Mouse (Mus musculus) kidney, postnatal 14 days (tissue): ENCODE results near the gene Farp1.
A peak's percentile ranks its signal among the peaks of the same experiment; 100 is the strongest.

Experiments used
- DNase-seq: peaks from one replicate; pipeline ENCODE4 v3.0.0; 2022; ENCODE audit warnings: mixed read lengths

Gene Farp1

DNA sequence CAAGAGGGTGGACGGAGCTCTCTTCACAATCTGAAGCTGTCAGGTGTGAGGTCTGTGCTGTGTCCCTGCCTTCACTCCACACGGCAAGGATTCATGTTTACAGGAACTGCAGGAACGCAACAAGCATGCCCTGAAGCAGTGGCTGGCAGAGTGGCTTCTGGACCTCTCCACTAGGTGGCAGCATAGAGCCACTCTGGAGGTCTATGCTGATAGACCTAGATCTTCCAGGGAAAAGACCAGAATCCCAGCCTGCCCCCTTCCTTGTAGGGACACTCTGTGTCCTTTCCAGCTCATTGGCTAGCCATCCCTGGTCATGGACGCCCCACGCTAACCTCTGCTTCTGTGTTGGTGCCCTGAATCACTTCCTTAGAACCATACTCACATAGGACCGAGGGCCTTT is 244.1 kb downstream of the Farp1 start:
- peak; percentile 87 for DNase-seq

- DNase-seq = peak; percentile 40
These were observed 245.8 kb downstream of the Farp1 start for GRCm38 (mm10) chr14:121280601-121281335.

DNA sequence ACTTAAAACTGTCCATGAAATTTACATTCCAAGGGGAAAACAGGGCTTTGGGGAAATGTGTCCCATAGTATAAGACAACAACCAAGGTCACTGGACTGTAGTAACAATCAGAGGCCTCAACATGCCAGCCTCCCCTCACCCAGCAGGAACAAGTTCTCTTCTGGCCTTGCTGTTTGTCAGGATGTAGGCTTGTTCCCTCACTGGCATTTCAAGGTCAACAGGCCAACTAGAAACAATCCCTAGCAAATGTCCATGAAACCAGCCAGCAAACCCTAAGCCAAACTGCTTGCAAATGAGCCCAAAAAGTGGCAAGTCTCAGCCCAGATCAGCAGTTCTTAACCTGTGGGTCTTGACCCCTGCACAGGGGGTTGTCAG is 246.3 kb downstream of the Farp1 start:
- no peak for DNase-seq

DNA sequence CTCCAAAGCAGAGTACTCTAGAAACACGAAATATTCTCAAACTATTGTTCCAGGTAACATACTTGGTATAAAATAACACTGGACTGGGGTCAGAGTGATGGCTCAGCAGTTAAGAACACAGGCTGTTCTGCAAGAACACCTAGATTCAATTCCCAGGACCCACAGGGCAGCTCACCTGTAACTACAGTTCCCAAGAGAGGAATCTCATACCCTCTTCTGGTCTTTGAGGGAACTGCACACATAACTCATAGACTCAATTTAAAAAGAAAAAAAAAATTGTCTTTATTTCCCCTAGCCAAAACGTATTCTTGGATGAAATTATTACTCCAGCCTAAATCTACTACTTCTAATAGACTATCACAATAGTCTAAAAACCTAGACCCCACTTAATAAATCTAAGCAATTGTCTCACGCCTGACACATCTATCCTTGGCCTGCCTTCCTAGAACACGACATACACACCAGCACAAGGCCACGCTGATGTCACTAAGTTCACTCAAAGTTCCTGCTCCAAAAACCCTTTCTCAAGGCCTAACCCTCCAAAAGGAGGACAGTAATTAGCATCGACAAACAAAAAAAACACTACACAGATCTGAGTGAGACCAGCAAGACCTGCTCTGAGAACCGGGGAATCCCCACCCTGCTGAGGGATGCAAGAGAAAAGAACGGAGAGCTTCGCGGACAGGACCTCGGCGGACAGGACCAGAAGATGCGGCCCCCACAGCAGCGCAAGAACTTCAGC is 250.6 kb downstream of the Farp1 start:
- DNase-seq = no peak

GRCm38 (mm10) chr14:121291881-121292280 is 256.9 kb downstream of the Farp1 start:
- DNase-seq = no peak

DNA sequence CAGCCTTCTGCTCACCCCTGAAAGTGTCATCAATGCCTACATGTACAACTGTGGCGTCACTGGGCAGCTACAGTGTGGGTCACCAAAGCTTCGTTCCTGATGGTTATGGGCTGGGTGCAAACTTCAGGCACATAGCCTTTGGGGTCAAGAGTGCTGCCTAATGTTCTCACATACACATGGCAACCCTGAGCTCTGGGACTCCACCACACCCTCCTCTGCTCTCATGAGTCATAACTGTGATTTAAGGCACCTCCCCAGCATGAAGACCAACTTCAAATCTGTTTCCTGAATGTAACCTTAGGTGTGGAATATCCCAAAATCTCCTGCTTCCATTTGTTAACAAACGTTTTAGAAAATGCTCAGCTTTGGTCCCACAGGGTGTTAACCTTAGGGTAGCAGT is 257.4 kb downstream of the Farp1 start:
- no peak for DNase-seq

- DNase-seq = no peak
These were observed 259.5 kb downstream of the Farp1 start for GRCm38 (mm10) chr14:121294484-121294883.

GRCm38 (mm10) chr14:121297103-121297502 is 262.1 kb downstream of the Farp1 start:
- DNase-seq = no peak

GRCm38 (mm10) chr14:121298537-121298936 is 263.5 kb downstream of the Farp1 start:
- peak; percentile 81 for DNase-seq

GRCm38 (mm10) chr14:121299093-121299492 is 264.1 kb downstream of the Farp1 start:
- no peak for DNase-seq

DNA sequence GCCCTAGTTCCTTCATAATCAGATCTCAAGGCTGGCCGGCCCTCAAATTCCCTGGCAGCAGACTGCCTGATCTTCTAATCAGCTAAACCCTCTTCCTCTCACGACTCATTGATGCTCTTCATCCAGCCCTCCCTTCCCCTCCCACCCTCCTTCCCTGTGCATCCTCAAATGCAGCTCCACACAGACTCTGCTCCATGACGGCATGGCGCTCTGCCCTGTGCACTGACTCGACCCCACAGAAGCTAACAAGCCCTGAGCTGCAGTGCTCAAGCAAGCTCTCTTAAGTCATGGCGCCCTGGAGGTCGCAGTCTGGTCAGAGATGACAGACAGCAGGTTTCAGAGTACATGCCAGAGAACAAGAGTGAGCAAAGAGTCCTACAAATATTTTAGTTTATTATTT is 269.5 kb downstream of the Farp1 start:
- DNase-seq = no peak

- DNase-seq = no peak
These were observed 270.5 kb downstream of the Farp1 start for GRCm38 (mm10) chr14:121305316-121306064.

GRCm38 (mm10) chr14:121309909-121310308 is 274.9 kb downstream of the Farp1 start:
- no peak for DNase-seq

DNA sequence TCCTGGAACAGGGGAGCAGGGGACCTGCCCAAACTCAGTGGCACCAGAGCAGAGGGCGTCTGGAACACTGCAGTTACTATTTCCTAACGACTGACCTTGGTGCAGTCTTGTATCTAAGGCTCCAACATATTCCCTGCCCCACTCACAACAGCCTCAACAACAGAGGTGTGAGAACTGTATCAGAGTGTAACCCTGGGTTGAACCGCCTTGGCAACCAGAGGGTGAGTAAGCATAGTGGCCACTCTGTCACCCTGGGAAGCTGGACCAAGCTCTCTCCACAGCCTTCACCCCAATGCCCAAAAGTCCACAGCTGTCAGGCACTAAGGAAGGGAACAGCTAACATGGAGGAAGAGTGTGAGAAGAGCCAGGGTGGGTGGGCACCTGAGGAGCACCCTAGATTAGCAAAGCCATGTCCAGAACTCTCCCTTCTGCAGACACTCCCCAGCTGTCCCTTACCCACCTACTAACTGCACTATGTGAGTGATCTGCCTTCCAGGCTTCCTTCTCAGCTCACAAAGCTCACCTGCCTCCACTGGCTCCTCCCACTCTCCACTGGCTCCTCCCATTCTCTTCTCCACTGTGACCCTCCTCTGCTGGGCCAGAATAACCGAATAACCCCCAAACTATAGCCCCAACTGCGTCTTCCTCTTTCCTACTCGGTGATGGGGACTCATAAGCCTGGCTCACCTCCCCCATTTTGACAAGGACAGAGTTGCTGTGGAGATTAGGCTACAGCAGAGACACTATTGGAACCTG is 275.5 kb downstream of the Farp1 start:
- DNase-seq = no peak

DNA sequence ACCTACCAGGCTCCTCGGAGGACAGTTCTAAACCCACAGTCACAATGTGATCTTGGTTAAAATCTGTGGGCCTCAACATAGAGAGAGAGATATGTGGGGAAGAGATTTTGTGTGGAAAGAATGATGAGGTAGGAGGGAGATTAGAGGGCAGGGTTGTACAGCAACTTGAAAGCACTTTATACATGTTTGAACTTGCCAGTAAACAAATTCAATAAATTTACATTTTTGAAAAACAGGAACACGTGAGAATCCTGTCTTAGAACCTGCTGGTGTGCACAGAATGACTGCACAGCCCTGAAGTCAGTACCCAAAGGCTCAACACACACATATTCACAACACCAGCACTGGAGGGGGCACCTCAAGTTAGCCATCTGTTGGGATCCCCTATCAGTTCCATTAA is 276.1 kb downstream of the Farp1 start:
- DNase-seq = no peak

DNA sequence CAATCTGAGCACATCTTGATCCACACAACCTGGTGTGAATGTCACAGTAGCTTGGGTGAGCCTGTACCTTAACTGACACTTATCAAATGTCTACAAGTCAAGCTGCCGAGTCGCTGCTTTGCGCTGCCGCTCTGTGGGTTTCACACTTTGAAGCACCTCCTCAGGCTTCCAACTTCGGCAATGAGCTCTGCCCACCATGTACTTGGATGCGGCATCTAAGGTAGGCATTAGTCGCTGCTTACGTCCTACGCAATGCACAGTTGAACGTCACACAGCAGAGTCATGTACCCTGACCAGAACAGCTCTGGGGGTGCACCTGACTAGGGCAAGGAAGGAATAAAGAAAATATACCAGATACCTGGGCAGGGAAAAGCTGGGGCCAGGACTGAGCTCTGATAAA is 278.3 kb downstream of the Farp1 start:
- no peak for DNase-seq

DNA sequence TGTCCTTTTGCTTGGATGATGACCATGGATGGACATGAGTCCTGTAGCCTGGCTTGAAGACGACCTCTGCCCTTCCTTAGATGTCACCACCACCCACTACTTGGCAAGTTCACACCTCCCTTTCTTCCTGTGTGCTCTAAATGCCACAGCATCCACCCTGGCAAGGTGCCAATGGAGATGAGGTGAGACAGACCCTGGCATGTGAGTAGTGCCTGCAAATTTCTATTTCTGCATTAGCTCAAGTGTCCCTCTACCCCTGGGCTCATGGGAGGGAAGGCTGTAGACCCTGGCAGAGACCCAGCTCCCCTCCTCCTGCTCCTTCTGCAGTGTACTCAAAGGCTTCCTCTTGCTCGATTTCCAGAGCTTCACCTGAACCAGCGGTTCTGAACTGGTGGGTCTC is 279.9 kb downstream of the Farp1 start:
- peak; percentile 34 for DNase-seq

DNA sequence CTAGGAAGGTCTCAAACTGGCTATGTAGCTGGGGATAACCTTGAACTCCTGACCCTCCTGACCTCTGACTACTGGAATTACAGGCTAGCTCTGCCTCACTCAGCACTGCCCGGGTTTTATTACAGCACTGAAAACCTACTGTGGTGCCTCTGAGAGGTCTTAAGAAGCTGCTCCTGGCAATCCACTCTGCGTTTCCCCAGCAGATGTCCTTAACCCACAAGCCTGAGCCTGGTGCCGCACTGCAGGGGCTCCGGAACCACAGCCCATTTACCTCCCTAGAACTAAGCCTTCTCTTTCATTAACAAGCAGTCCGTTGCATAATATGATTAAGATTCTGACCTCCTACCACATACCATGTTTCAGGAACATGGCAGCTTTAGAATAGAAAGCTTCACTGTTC is 281.1 kb downstream of the Farp1 start:
- no peak for DNase-seq

DNA sequence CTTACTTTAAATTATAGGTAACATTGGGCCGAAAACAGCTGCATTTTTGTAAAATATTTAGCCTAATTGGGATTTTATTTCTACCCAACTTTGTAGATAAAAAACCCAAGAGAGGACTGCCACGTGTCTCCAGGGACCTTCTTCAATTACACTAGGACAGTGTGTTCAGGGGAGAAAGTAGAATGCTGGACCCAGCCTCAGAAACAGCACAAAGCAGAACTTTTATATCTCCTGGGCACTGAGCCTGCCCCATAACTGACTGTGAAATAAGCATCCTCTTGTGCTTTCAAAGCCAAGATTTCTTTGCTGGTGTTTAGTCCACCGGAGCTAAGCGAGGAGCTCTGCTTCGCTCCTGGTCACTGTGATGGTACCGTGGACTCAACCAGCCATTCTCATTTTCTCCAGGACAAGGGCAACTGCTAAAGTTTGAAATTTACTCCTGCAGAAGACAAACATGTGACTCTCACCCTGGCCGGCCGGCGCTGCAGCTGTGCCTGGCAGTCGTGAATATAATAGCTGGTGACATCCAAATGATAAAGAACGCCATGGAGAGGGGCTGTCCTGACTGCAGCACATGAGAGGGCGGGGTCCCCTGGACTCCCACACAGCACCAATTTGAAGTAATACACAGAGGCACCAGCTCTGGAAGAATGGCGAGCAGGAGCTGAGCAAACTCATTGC is 281.8 kb downstream of the Farp1 start:
- DNase-seq = no peak

- no peak for DNase-seq
These were observed 282.3 kb downstream of the Farp1 start for GRCm38 (mm10) chr14:121317312-121317671.

DNA sequence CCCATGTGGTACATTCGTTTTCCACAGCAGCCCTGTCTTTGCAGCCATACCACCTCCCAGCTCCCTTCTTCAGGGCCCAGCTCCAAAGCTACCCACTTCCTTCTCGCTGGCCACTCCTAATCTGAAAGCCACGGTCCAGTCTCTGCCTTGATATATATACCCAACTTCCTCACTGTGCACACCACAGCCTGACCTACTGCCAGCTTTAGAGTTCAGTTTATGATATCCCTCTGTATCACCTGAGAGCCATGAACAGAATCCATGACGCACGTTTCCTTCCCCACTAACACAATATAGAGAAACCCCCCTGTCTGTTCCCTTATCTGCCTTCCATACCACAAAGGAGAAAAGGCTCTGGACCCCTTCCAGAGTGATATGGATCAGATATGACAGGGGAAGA is 283.4 kb downstream of the Farp1 start:
- no peak for DNase-seq

- DNase-seq = no peak
These were observed 287.1 kb downstream of the Farp1 start for GRCm38 (mm10) chr14:121322150-121322549.

DNA sequence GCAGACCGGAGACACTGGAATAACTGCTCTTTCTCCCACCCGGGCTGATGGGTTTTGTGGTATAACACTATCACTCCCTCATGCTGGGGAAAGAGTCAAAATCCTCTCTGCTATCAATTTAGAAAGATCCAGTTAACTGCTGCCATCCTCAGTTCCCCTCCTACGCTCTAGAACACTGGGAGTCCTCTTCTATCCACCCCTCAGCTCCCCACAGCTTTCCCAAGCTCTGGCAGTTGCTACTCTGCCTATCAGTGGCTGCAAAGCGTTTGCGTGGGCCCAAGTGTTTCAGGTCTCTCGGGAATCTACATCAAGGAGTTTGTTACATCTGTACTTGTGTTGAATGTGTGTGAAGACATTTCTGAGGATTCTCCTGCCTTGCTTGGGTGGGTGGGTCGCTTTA is 287.6 kb downstream of the Farp1 start:
- DNase-seq = no peak
